Mouse (Mus musculus): ENCODE measurements around the gene 4930556J24Rik. TPM values are rescaled to one million over a fixed set of nuclear protein-coding genes. Genes with fewer than 3 reads are reported as not detected.
"Not testable (repeated sequence)": the region's sequence is repeated elsewhere in the genome, so short reads cannot be mapped to it uniquely, and the experiment has no call there.

The 4930556J24Rik gene
- total RNA-seq, 1 experiment from 2014 or later: not detected

DNA sequence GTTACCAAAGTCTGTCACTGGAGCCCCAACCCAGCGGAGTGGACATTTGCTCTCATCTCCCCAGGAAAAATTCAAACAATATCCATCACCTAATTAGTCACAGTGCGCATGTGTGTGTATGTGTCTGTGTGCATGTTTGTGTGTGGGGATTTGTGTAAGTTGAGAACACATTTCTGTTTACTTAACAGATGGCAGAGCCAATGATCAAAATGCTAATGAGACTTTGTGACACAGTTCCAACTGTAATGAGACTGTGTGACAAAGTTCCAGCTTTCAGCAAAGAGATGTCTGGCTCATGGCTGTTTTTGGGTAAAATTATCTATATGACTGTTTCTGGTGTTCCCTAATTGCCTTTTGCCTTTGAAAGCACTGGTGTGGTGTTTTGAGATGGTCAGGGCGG lies 40.3 kb downstream of the 4930556J24Rik start:
- ATAC-seq (replicated peaks in 1 of 2; ENCODE audit: insufficient read depth in 1 of 2, low FRiP score in 2 of 2, low TSS enrichment in 1 of 2, low read depth in 1 of 2, poor library complexity in 2 of 2, severe bottlenecking in 2 of 2): no peak

DNA sequence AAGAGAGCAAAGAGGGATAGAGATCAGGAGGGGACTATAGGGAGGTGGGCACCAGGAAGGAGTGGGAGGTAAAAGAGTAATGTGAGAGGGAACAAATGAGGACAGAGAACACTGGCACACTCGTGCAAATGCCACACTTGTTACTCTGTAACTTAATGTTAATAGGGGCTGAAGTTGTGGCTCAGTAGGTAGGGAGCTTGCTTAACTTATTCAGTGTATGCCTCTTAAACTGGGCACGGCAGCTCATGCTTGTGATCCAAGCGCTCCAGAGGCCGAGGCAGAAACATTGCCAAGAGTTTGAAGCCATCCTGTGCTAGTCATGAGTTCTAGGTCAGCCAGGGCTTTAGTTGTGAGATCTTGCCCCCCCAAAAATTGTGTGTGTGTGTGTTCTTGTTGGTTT lies 41.4 kb downstream of the 4930556J24Rik start:
- ATAC-seq (replicated peaks in 1 of 2; ENCODE audit: insufficient read depth in 1 of 2, low FRiP score in 2 of 2, low TSS enrichment in 1 of 2, low read depth in 1 of 2, poor library complexity in 2 of 2, severe bottlenecking in 2 of 2): no peak

DNA sequence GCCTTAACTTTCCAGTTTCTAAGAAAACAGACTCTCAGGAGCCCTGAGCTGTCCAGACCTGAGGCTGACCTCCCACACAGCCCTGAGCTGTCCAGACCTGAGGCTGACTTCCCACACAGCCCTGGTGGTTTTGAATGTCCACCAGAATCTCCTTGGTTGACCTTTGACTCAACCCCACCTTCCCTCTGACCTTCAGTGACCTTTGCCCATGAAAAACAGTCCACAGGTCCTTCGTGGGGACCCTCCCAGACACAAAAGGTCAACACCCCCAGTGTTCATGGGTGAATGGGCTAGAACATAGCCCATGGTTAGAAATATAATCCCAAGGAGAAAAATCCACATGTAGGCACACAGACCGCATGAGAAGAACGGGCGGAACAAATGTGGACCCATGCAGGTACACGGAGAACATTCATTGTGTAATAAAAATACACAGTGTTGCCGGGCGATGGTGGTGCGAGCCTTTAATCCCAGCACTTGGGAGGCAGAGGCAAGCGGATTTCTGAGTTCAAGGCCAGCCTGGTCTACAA lies 42.8 kb downstream of the 4930556J24Rik start:
- ATAC-seq (replicated peaks in 1 of 2; ENCODE audit: insufficient read depth in 1 of 2, low FRiP score in 2 of 2, low TSS enrichment in 1 of 2, low read depth in 1 of 2, poor library complexity in 2 of 2, severe bottlenecking in 2 of 2): no peak

DNA sequence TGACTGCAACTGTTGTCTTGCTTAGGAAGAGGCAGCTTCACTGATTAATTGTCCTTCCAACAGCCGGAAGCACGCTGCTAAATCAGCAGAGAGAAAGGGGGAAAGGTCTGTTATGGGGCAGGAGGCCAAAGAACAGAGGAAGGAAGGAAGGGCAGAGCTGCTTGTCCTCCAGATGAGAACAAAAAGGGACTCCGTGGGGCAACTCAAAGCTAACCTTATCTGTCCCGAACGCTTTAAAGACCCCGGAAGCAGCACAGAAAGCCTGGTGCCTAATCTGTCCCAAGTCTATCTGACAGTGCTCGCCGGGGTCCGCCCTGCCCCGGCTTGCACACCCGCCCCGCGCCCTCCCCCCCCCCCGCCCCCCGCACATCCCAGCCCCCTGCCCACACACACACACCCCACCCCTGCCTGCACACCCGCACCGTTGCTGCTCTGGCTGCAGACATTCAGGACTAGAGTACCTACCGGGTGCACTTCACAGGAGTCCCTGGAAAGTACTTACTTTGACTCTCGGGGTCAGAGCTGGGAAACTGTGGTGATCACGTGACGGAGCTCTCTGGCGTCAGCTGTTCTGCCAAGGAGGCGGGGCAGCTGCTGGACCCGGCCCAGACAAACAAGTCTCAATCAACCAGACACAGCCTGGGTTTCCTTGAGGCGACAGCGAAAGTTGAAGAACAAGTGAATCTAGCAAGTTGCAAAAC lies 44.9 kb downstream of the 4930556J24Rik start, which contains the start of gene Tcn2:
Tcn2 (minus strand) TSS at position 649 of the 701 bp plus-strand sequence.
- ATAC-seq (replicated peaks in 1 of 2; ENCODE audit: insufficient read depth in 1 of 2, low FRiP score in 2 of 2, low TSS enrichment in 1 of 2, low read depth in 1 of 2, poor library complexity in 2 of 2, severe bottlenecking in 2 of 2): peak; percentile 80 to 85

DNA sequence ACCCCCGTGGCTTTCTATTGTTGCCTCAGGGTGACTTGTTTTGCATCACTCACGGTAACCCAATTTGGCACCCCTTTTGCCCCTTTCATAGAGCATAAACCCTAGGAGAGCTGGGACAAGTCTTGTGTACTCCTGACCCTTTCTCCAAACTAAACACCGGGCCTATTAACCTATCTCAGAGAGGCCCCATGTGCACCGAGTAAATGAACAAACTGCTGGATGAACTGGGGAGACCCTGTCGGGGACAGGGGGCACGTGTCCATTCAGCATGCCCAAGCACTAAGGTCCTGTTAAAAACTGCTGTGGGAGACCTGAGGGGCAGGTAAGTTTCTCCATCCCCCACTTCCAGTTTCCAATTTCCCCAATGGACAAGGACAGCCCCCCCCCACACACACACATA lies 45.6 kb downstream of the 4930556J24Rik start:
- ATAC-seq (replicated peaks in 1 of 2; ENCODE audit: insufficient read depth in 1 of 2, low FRiP score in 2 of 2, low TSS enrichment in 1 of 2, low read depth in 1 of 2, poor library complexity in 2 of 2, severe bottlenecking in 2 of 2): no peak

DNA sequence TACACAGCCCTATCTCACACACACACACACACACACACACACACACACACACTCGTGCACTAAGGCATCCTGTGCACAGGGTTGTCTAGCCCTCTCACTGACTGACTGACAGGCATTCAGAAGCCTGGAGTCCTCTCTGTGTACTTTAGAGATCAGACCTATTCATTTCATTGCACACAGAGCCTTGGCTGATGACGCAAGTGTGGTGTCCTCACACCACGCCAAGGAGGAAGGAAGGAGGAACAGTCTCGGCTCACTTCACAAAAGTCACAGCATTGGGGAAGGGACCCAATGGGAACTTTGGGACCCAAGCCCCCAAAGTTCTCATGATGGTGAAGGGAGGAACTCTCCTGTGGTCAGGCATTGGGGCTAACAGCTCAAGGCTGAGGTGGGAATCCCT lies 46.6 kb downstream of the 4930556J24Rik start:
- ATAC-seq (replicated peaks in 1 of 2; ENCODE audit: insufficient read depth in 1 of 2, low FRiP score in 2 of 2, low TSS enrichment in 1 of 2, low read depth in 1 of 2, poor library complexity in 2 of 2, severe bottlenecking in 2 of 2): peak in 1 of 2 experiments; percentile 57; a peak in 2 of 4 replicates

DNA sequence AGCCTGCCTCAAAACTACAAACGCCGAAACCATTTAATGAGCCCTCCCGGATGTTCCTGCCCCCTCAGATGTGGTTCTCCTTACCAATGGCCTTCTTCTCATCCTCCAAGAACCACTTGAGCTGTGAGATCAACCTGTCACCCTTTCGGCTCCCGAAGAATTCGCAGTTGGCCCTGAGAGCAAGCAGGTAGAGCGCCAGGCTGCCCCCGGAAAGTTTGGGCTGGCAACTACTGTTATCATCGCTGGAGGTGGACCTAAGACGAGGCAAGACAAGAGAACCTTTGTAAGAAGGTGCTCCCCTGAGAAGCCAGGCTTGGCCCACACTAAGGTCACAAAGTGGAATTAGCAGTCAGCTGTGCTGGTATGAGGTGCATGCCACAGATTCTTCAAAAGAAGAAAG lies 50.7 kb downstream of the 4930556J24Rik start:
- no peak for ATAC-seq (replicated peaks in 1 of 2; ENCODE audit: insufficient read depth in 1 of 2, low FRiP score in 2 of 2, low TSS enrichment in 1 of 2, low read depth in 1 of 2, poor library complexity in 2 of 2, severe bottlenecking in 2 of 2)

DNA sequence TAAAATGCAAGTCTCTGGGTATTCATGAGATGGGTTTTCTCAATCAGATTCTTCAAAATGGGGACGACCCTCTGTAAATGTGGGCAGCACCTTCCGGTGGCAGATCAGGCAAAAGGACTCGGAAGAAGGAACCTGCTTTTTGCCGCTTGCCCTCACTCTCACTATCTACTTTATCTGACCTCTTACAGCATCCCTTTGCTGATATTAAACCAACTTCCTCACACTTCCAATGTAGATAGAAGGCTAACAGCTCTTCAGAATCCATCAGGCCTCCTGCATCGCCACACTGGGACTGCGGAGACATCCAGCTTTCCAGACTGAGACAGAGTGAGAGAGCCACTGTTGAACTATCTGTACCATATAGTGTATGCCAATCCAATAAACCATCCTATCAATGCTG lies 53.8 kb downstream of the 4930556J24Rik start:
- ATAC-seq (replicated peaks in 1 of 2; ENCODE audit: insufficient read depth in 1 of 2, low FRiP score in 2 of 2, low TSS enrichment in 1 of 2, low read depth in 1 of 2, poor library complexity in 2 of 2, severe bottlenecking in 2 of 2): no peak

DNA sequence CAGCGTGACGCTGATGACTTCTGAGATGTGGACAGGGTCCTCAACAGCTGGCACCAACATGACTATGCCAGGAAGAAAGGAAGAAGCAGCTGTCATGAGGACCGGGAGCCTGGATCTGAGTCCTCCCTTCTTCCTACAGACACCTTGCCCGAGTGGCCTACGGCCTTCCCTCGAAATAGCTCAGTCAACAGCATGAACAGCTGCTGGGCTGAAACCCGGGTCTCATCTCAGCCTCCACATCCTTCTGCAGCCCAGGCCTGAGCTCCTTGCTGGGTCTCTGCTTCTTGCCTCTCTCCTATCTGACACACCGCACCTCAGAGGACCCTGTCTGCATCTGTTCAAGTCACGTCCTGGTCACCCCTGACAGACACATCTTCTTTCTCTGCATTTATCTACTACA lies 54.5 kb downstream of the 4930556J24Rik start:
- ATAC-seq (replicated peaks in 1 of 2; ENCODE audit: insufficient read depth in 1 of 2, low FRiP score in 2 of 2, low TSS enrichment in 1 of 2, low read depth in 1 of 2, poor library complexity in 2 of 2, severe bottlenecking in 2 of 2): no peak

DNA sequence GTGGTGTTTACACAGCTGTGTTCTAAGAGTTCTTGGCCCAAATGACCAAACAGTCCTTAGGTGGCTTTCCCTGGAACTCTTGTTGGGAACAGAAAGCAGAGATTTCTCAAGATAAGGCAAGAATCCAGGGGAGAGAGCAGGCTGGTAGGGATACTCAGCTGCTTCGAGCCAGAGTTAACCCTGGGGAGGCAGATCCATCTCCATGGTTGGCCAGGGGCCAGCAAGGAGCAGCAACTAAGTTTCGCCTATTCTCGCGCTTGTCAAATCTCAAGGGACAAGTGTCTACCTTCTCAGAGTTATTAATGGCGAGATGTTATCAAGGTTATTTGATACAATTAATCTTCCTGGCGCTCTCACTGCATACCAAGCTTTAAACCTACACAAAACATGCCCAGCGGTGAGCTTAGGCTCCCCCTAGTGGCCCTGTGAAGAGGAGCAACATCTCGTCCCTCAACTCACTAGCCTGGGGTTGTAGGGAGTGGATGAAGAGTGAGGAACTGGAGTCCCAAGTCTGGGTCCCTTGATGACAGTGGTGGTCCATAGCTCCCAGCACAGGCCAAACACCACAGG lies 55.2 kb downstream of the 4930556J24Rik start:
- peak; percentile 73 to 77; a peak in 3 of 4 replicates for ATAC-seq (replicated peaks in 1 of 2; ENCODE audit: insufficient read depth in 1 of 2, low FRiP score in 2 of 2, low TSS enrichment in 1 of 2, low read depth in 1 of 2, poor library complexity in 2 of 2, severe bottlenecking in 2 of 2)

DNA sequence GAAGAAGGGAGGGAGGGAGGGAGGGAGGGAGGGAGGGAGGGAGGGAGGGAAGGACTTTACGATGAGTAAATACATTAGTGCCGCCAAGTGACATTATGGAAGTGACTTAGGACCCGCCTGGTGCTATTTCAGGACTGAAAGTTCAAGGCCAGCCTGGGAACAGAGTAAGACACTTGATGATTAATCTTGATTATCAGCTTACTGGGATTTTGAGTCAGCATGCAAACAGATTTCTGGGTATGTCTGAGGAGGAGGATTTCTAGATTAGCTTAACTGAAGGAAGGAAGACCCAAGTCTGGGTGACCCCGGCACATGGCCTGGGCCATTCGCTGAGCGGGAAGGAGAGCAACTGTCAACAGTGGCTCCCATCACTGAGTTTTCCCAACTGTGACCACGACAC lies 56.1 kb downstream of the 4930556J24Rik start:
- ATAC-seq (replicated peaks in 1 of 2; ENCODE audit: insufficient read depth in 1 of 2, low FRiP score in 2 of 2, low TSS enrichment in 1 of 2, low read depth in 1 of 2, poor library complexity in 2 of 2, severe bottlenecking in 2 of 2): no peak

DNA sequence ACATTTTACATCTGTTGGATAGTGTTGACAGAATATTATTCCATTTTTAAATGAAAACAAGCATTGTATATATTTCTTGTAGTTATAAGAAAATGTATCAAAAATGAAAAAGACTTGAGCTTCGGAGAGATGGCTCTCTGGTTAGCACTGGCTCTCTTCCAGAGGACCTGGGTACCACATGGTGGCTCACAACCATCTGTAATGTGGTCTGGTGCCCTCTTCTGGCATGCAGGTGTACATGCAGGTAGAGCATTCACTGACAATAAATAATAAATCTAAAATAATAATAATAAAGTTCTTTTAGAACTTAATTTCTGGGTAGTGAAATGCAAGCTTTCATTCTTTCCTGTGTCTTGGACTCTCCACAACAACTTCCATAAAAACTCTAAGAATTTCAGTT lies 57.8 kb downstream of the 4930556J24Rik start:
- no peak for ATAC-seq (replicated peaks in 1 of 2; ENCODE audit: insufficient read depth in 1 of 2, low FRiP score in 2 of 2, low TSS enrichment in 1 of 2, low read depth in 1 of 2, poor library complexity in 2 of 2, severe bottlenecking in 2 of 2)

DNA sequence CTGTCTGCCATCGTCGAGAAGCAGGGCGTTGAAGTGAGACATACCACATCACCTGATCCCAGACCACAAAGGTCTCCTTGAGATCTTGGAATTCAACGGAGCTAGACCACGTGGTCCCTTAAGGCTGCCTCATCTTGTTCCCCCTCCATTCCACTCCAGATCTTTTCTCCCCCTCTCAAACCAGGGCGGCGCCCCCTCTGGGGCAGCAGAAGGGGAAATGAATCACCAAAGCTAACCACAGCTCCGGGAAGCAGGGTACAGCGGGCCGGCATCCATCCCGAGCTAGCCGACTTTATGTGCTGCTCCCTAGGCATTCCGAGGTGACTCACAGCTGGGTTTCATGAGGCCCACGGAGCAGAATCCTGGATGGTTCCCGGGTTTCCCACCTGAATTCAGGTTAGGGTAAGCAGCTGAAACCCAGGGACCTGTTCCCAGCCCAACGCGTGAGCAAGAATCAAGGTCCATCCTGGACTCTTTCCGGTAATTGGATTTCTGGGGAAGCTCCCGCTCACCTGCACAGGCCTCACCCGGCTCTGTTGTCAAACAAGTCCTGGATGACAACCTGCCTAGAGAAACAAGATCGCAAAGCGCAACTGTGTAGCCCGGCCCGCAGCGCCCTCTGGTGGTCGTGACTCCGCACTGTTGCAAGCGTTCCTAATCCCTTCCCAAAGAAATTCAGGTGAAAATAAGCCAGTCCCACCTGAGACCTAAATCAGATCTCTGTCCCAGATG lies 62.3 kb downstream of the 4930556J24Rik start, which contains the start of gene Slc35e4:
Slc35e4 (minus strand) TSS at position 556 of the 732 bp plus-strand sequence.
- peak; percentile 59 to 70 for ATAC-seq (replicated peaks in 1 of 2; ENCODE audit: insufficient read depth in 1 of 2, low FRiP score in 2 of 2, low TSS enrichment in 1 of 2, low read depth in 1 of 2, poor library complexity in 2 of 2, severe bottlenecking in 2 of 2)

DNA sequence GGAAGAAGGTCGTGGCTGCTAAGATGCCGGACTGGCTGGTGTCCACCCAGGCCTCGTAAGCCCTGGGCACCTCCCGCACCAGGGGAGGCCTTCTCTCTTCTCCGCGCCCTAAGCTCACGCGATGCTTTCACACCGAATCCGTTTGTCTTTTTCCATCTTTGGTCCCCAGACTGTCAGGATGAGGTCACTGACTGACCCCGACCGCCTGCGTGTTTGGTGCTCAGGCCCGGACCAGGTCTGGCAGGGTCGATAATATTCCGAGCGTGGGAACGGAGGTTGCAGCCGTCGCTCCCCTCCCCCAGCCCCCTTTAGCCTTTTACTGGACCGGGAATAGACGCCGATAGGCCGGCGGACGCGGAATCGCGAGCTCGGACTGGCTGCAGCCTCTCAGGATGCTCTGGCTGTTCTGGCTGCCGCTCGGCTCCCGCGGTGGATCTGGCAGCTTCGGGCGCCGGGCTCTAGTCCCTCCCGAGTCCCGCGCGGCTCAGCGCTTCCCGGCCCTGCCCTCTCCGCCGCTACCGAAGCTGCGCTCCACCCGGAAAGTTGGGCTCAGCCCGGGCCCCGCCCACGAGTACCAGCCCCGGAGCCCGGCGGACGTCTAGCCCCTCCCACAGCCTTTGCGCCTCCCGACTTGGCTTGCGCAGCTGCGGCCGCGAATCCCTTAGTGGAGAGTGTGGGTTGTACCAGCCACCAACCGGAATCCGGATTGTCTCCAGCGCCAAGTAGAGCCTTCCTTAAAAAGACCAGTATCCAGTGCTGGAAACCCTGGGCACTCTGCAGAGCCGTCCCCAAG lies 63.1 kb downstream of the 4930556J24Rik start:
- ATAC-seq (replicated peaks in 1 of 2; ENCODE audit: insufficient read depth in 1 of 2, low FRiP score in 2 of 2, low TSS enrichment in 1 of 2, low read depth in 1 of 2, poor library complexity in 2 of 2, severe bottlenecking in 2 of 2): peak; percentile 58 to 78

DNA sequence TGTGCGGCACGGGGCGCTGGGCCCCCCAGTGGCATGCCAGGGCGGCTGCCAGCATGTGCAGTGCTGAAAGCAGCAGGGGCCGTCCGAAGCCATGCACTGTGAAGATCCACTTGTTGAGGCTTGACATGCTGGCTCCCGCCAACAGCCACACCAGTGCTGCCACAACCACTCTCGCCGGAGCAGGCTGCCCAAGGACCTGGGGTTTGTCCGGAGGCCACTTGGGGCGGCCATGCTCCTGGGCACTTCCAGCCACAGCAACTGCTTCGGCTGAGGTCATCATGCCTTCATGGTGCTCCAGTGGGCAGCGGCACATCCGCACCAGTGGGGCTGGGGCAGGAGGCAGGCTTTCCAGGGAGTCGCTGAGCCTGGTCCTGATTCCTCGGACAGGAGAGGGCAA lies 63.7 kb downstream of the 4930556J24Rik start:
- no peak for ATAC-seq (replicated peaks in 1 of 2; ENCODE audit: insufficient read depth in 1 of 2, low FRiP score in 2 of 2, low TSS enrichment in 1 of 2, low read depth in 1 of 2, poor library complexity in 2 of 2, severe bottlenecking in 2 of 2)

DNA sequence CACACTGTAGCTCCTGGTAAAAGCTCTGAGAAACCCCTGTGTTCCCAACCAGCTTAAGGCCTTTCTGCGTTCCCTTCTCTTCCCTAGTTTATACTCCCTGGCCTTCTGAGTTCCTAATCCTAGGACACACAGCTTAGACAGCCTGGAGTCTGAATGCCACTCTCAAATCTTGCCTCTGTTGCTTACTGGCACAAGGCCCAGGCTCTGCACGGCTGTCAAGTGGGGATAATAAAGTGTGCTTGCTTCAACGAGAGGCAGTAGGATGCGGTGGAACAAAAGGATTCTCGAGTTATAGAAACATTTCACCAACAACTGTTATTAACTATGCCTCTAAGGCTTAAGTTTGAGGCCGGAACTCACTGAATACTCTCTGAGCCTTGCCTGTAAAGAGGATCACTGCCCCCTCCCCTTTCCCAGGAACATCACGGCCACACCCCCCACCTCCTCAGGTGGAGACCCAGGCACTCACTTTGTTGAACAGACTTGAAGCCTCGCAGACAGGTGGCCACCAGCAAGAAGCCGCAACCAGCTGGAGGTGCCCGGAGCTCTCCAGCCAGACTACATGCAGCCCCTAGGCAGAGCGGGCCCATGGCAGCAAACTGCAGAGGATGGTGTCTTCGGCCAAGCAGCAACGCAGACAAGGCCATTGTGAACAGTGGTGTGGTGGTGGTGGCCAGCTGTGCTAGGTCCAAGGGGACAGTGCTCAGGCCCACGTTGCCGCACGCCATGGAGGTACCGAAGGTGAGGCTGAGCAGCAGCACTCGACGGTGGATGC lies 64.3 kb downstream of the 4930556J24Rik start:
- ATAC-seq (replicated peaks in 1 of 2; ENCODE audit: insufficient read depth in 1 of 2, low FRiP score in 2 of 2, low TSS enrichment in 1 of 2, low read depth in 1 of 2, poor library complexity in 2 of 2, severe bottlenecking in 2 of 2): no peak

DNA sequence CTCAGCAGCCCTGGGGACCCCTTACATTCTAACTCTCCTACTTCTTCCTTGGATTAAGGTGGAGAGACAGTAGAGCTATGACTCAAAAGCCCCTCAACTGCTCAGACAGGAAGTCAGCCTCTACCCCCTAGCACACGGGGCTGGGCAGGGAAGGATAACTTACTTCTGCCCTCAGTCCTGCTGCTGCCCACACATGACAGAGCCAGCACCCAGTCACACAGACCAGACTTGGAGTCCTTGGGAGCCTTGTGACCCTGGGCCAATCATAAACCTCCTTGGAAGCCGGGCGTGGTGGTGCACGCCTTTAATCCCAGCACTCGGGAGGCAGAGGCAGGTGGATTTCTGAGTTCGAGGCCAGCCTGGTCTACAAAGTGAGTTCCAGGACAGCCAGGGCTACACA lies 65.1 kb downstream of the 4930556J24Rik start:
- not testable (repeated sequence) for ATAC-seq (replicated peaks in 1 of 2; ENCODE audit: insufficient read depth in 1 of 2, low FRiP score in 2 of 2, low TSS enrichment in 1 of 2, low read depth in 1 of 2, poor library complexity in 2 of 2, severe bottlenecking in 2 of 2)

Data from hematopoietic stem cell, adult 5-6 weeks (primary cell).